Mouse (Mus musculus) urinary bladder, postnatal 14 days (tissue): ENCODE measurements around the gene Srr.

Experiments used
- DNase-seq: peaks from one replicate; pipeline ENCODE4 v3.0.0; 2021; ENCODE audit warnings: low spot score

Gene Srr

DNA sequence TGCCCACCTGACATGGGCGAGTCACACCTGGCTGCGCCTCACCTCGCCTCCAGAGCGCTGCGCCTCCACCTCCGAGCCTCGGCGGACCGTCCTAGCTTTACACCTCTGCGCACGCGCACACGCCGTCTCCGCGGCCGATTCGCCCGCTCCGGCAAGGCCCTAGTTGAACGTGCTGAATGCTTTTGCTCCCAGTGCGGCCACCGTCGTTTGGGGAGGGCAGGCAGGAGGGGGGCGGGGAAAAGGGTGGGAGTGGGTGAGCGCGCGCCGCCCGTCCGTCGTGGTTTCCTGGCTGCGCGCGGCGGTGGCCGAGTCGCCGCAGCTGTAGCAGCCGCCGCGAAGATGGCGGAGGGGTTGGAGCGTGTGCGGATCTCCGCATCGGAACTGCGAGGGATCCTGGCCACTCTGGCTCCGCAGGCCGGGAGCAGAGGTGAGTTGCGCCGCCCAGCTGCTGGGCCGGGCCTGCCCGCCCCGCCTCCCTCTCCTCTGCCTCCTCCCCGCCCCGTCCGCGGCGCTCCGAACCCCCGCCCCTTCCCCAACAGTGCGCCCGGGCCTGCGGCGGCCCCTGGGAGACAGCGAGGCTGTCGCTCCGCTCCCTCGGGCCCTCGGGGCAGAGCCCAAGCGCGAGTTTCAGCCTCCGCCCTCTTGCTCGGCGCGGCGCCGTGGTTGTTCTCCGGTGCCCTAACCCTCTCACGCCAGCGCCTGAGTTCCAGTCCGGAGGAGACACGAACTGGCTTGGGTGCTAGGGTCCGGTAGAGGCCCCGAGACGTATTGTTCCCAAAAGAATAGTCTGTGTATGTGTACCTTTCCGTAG is at the start of gene Srr, which contains the start of gene Smg6:
Srr (minus strand) TSS at position 372 of the 811 bp plus-strand sequence.
Smg6 (plus strand) TSS at position 247 of the 811 bp plus-strand sequence.
- peak; percentile 94 for DNase-seq

GRCm38 (mm10) chr11:74974615-74975014 is 48.9 kb upstream of the Srr start:
- DNase-seq: no peak

- DNase-seq: no peak
Measured at GRCm38 (mm10) chr11:74973290-74974157, 47.8 kb upstream of the Srr start.

DNA sequence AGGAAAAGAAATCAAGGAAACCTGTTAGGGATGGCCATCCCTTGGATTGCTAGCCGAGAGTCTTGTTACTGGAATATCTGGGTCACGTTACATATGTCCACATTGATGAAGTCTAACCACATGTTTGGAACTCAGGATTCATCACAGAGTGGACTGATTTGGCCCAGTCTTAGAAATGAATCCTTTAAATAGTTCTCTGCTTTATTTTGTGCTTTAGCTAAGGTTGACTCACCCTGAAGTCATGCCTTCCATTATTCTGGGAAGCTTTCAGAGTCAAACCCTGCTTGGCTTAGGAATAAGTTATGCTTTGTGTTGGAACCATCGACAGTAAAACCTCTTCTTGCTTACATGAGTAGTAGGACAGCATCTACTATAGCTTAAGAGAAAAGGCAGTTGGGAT is 39.8 kb upstream of the Srr start:
- no peak for DNase-seq

- no peak for DNase-seq
Measured at GRCm38 (mm10) chr11:74962846-74963407, 37.2 kb upstream of the Srr start.

- no peak for DNase-seq
Measured at GRCm38 (mm10) chr11:74961953-74962352, 36.2 kb upstream of the Srr start.

GRCm38 (mm10) chr11:74960031-74960551 is 34.3 kb upstream of the Srr start:
- DNase-seq: no peak

- no peak for DNase-seq
Measured at GRCm38 (mm10) chr11:74959501-74959900, 33.8 kb upstream of the Srr start.

DNA sequence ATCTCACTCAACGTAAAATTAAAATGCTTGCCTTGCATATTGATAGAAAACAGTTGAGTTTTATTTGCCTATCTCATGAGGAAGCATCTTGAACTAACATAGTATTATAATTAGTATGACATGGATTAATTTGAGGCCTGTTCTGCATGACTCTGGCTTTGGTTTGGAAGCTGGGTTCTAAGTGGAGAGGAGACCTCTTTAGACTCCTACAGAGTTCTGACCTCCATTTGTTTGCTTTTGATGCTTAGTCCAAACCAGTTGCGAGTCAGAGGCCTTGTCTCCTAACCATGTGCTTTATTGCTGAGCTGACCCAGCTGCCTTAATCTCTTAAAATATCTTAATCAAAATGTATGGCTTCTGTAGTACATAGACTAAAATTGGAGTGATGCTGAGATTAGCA is 31.9 kb upstream of the Srr start:
- no peak for DNase-seq

DNA sequence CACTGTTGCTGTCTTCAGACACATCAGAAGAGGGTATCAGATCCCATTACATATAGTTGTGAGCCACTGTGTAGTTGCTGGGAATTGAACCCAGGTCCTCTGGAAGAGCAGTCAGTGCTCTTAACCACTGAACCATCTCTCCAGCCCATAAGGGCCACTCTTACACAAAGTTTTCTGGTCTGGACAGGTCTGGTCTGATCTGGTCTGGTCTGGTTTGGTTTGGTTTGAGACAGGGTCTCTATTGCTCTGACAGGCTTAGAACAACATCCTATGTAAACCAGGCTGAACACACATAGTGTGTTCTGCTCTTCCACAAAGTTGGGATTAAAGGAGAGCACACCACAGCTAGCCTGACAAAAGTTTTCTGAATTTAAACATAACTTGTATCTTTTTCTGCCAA is 30.3 kb upstream of the Srr start:
- no peak for DNase-seq

DNA sequence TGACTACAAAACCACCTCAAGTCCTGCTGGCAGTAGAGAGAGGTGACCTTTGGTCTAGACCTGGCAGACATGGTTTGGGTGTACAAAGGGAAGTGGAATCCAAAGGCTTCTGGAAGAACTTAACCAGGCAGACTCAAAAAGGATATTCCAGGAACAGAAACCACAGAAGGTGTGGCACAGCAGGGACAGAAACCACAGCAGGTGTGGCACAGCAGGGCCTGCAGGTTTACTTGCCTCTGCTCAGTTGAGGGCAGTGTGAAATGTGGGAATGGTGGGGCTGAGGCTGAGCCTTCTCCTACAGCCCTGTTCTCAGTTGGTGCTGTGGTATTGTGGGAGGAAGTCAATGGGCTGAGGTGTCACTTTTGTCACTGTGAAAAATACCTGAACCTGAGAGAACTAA is 29.2 kb upstream of the Srr start:
- DNase-seq: no peak

- no peak for DNase-seq
Measured at GRCm38 (mm10) chr11:74946348-74946747, 20.6 kb upstream of the Srr start.

DNA sequence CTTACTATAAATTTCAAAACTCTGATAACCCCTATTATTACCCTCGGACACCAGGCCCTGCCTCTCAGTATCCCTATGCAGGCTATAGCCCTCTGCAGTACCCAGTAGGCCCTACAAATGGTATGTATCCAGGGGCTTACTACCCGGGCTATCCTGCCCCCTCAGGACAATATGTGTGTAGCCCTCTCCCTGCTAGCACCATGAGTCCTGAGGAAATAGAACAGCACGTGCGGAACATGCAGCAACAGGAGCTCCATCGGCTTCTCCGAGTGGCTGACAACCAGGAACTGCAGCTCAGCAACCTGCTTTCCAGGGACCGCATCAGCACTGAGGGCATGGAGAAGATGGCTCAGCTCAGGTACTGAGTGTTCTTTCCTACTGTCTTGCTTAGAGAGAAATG is 4.6 kb upstream of the Srr start:
- no peak for DNase-seq

DNA sequence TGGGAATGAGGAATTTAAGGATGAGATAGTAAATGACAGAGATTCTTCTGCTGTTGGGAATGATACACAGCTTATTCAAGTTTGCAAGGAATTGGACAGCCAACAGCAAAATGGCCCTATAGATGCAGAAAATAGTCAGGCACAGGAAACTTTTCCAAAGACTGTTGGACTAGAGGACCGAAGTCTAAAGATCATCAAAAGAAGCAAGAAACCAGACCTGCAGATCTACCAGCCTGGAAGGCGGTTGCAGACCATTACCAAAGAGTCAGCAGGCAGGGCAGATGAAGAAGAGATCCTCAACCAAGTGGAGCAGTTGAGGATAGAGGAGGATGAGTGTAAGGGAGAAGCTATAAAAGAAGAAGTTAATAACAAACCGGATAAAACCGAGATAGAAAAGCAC is 3.4 kb upstream of the Srr start:
- no peak for DNase-seq

GRCm38 (mm10) chr11:74927236-74927725 is 1.5 kb upstream of the Srr start:
- no peak for DNase-seq

- DNase-seq: peak; percentile 51
Measured at GRCm38 (mm10) chr11:74926388-74927005, 749 bp upstream of the Srr start.

GRCm38 (mm10) chr11:74924149-74924548 is 1.6 kb downstream of the Srr start:
- peak; percentile 39 for DNase-seq

DNA sequence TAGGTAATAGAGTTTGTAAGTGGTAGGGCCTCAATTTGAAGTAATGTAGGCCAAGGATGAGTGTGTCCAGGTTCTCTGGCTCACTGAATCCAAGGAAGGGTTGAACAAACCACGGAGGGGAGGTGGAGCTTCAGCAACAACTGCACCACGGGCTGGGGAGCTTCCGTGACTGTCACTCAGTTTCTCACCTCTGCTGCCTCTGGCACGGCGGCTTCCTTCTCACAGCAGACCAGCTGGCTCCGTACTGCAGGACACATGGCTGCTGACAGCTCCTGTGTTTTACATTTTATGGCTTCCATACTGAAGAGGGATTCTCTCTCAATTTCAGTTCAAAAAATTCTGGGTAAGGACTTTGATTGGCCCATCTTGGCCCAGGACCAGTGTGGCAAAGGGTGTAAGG is 6.5 kb downstream of the Srr start:
- no peak for DNase-seq

DNA sequence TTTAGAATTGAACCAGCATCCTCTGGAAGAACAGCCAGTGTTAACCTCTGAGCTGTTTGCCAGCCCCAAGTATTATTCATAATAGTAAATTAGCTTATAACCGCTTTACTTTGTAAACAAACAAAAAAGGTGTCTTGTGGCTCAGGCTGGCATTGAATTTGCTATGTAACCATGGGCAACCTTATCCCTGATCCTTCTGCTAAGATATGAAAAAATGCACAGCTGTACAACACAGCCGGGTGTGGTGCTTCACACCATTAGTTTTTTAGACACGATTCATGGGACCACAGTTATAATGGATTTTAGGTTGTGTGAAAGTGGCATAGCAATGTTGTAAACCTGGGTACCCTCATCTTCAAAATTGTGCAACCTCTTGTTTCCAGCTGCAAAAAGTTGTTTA is 13.3 kb downstream of the Srr start:
- DNase-seq: no peak

DNA sequence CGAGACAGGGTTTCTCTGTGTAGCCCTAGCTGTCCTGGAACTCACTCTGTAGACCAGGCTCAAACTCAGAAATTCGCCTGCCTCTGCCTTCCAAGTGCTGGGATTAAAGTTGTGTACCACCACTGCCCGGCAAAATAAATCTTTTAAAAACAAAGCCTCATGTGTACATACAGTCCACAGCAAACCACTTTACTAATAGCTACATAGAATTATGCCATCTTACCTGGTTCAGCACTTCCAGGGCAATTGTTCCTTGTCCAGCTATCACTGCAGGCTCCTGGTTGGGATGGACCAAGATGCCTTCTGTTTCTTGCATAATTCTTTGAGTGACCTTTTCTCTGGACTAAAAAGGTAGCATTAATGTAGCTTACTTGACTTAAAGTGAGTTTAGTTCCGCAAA is 15.8 kb downstream of the Srr start:
- no peak for DNase-seq

DNA sequence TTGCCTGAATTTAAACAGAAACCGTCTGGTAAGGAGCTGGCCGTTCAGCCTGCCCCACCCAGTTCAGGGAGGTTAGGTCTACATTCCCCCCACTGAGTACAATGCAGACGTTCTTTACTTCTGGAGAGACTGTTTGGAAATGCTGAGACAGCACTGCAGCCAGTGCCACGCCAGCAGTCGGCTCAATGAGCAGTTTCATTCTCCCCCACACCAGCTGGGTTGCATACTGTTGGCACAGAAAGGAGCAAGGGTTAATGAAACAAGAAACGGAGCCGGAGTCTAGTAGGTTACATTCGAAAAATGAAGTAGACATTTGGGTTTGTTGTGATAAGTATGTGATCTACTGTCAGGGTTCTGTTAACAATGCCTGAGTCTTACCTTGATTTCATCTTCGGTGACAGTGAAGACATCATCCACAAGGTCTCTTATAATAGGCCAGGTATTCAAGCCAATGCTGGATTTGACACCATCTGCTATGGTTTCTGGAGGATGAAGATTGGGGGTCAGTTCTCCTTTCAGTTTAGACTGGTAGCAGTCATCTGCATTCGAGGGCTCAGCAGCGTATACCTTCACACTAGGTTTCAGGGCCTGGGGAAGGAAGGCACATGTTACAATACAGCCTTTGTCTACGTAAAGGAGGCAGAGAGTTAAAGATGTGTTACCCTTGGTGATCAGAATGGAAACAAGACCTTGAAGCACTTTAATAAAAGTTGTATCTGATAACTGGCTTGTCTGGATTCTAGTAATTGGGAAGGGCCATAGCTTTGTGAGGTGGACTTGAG is 16.9 kb downstream of the Srr start:
- DNase-seq: no peak
